Mouse (Mus musculus) urinary bladder, adult 2 months (tissue): ENCODE data around the gene Ppp1r35. TPM values are rescaled to one million over a fixed set of nuclear protein-coding genes. Genes with fewer than 3 reads are reported as not detected.
"Not testable (repeated sequence)": the region's sequence is repeated elsewhere in the genome, so short reads cannot be mapped to it uniquely, and the experiment has no call there.

Source experiments
- DNase-seq: peaks from one replicate; pipeline ENCODE4 v3.0.0; 2022; ENCODE audit warnings: low spot score
- polyA plus RNA-seq: library from polyadenylated mRNA; depleted of rRNA; stranded (reverse); fragments of >200 nt; gene quantifications from 2 replicates; pipeline ENCODE4 v1.2.3, GENCODE M21; 2012; rRNA removed

Ppp1r35 gene
- polyA plus RNA-seq = 20.1 and 26.6 TPM in 2 replicates

DNA sequence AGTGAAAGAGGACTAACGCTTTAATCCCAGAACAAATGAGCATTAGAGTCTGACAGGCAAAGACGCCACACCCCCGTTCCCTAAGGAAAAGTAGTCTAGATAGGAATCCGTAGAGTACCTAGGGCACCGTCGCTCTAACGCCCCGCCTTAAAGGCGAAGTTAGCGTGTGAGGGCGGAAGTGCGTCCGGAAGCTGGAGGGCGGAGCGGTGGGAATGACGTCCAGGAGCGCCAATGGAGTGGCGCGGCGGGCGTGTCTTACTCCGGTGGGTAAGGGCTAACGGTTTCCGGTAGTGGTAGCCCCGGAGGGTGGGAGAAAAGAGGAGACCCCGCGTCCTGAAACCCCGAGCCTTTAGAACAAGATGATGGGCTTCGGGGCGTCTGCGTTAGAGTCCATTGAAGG is at the start of gene Ppp1r35:
TSS of gene Ppp1r35 (plus strand) at position 215 of the 400 bp plus-strand sequence.
- peak; percentile 85 for DNase-seq

- no peak for DNase-seq
These were observed 44.9 kb upstream of the Ppp1r35 start for GRCm38 (mm10) chr5:137733638-137734288.

- no peak for DNase-seq
These were observed 44.2 kb upstream of the Ppp1r35 start for GRCm38 (mm10) chr5:137734289-137735061.

GRCm38 (mm10) chr5:137737400-137737940 is 41.2 kb upstream of the Ppp1r35 start:
- DNase-seq = no peak

DNA sequence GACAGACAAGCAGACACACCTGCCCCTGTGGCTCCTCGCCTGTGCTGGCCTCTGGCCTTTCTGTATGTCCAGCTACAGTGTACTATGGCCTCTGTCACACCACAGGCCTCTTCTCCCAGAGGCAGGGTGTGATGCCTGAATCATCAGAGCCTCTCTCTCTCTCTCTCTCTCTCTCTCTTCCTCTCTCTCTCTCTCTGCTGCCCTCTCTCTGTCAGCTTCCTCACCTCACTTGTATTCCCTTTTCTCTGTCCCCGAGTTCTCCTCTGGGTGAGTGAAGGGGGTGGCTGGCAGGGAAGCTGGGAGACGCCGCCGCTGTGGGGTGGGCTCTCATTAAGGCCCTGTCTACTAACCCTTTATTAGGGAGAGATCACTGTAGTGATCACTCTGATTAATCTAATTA is 40.1 kb upstream of the Ppp1r35 start:
- no peak for DNase-seq

DNA sequence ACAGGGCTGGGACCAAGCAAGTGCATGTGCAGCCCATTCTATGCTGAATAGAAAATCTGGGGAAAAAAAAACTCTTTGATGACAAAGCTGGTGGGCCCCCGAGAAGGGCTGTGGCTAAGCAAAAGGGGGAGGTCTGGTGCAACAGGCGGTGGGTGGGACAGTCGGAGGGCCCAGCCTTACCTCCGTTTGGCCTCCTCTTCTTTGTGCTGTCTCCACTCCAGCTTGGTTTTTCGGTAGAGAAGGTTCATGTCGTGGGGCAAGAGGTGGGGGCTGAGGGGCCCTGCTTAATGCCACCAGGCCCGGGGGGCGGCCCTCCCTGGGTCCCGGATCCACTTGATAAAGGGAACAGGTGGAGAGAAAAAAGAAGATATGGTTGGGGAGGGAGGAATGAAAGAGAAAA is 39.2 kb upstream of the Ppp1r35 start:
- DNase-seq = no peak

DNA sequence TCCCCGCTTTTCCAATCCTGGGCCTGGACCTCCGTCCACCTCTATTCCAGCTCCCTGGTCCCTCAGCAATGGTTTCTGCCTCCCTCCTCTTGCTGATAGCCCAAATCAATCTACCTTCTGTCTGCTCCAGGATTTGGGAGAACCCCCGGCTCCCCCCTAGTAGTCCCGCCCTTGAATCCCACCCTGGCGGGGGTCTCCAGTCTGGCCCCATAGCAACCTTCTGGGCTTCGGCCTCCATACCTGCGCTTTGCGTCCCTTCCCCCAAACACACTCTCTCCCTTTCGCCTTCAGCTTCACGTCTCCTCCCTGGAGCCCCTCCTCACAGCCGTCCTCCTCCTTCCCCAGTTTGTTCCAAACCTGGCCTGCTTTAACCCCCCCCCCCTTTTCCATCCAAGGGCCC is 38.1 kb upstream of the Ppp1r35 start:
- DNase-seq = no peak

DNA sequence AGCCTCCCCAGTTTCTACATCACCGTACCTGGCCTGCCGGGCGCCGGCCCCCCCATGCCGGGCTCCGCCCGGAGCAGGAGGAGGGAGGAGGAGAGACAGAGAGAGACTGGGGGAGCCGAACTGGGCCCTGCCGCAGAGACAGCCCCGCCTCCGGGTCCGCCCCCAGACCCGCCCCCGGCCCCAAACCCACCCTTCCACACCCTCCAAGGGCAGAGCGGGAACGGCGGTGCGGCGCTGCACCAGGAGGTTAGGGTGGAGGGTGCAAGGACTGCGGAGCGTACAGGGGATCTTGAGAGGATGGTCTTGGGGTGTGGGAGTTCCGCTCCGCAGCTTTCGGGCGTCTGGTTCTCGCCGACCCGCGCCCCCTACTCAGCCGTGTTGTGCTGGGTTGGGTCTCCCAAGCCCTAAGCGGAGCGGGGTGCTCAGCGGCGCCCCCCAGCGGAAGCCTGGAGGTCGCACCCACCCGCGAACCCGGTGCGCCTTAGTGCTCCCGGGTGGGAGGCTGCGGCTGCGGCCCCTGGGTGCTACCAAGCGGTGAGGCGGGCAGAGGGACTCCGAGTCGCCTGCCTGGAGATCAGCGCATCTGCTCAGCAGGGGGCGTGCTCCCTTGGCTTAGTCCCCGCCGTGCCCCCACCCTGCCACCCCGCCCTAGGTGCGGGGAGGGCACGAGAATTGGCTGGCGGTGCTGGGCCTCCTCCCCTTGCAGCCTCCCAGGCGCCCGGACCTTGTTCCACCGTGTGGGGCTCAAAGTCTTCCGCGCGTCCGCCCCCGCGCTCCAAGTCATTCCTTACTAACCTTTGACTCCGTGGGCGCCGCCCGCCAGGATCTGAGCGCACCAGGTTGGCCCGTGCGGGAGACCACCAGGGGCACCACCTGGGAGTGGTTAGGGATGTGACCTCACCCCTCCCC is 37.4 kb upstream of the Ppp1r35 start, which contains the start of gene Nyap1:
TSS of gene Nyap1 (minus strand) at position 585 of the 909 bp plus-strand sequence.
- DNase-seq = peak; percentile 79

- no peak for DNase-seq
These were observed 36.6 kb upstream of the Ppp1r35 start for GRCm38 (mm10) chr5:137742048-137742447.

GRCm38 (mm10) chr5:137742836-137743235 is 35.8 kb upstream of the Ppp1r35 start:
- no peak for DNase-seq

GRCm38 (mm10) chr5:137744197-137744596 is 34.5 kb upstream of the Ppp1r35 start:
- no peak for DNase-seq

GRCm38 (mm10) chr5:137745214-137746171 is 33.2 kb upstream of the Ppp1r35 start, which contains the start of gene Tsc22d4:
TSS of gene Tsc22d4 (plus strand) at chr5:137745730.
- peak; percentile 96 for DNase-seq

GRCm38 (mm10) chr5:137746282-137746850 is 32.3 kb upstream of the Ppp1r35 start:
- peak; percentile 60 for DNase-seq

GRCm38 (mm10) chr5:137746851-137747325 is 31.8 kb upstream of the Ppp1r35 start:
- no peak for DNase-seq

DNA sequence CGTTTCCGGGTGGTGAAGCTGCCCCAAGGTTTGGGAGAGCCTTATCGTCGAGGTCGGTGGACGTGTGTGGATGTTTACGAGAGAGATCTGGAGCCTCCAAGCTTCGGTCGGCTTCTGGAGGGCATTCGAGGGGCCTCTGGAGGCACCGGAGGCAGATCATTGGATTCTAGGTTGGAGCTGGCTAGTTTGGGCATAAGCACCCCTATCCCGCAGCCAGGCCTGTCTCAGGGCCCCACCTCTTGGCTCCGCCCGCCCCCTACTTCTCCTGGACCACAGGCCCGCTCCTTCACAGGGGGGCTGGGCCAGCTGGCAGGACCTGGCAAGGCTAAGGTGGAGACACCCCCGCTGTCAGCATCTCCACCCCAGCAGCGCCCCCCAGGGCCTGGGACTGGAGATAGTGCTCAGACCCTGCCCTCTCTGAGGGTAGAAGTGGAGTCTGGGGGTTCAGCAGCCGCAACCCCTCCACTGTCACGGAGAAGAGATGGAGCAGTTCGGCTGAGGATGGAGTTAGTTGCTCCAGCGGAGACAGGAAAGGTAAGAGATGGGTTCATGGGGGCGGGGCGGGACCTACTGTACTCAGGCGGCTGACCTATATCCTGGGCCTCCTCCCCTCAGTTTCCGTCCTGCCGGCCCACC is 31.2 kb upstream of the Ppp1r35 start:
- DNase-seq = peak; percentile 56

DNA sequence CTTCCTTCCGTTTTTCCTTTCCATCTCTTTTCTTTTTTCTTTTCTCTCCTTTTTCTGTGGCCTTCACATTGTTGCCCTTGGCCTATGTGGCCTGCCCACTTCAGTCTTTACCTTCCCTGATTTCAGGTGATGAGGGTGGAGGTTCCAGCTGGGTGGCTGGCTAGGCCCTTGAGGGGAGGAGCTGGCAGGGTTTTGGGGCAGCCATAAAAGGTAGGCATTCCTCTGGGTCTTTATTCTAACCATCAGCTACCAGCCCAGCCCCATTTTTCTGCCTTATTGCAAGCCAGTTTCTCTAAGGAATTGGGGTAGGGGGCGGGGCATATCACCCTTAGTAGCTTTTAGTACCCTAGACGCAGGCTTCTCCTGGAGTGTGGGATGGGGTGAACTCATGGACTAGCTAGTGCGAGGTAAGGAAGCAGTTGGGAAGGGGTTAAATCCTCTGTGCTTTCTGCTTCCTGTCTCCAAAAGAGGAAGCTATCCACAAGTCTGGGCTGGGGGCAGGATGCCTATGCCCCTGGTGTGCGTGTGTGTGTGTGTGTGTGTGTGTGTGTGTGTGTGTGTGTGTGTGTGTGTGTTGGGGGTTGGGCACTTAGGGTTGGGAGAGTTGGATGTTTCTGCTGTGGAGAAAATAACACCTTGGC is 30.4 kb upstream of the Ppp1r35 start:
- no peak for DNase-seq

DNA sequence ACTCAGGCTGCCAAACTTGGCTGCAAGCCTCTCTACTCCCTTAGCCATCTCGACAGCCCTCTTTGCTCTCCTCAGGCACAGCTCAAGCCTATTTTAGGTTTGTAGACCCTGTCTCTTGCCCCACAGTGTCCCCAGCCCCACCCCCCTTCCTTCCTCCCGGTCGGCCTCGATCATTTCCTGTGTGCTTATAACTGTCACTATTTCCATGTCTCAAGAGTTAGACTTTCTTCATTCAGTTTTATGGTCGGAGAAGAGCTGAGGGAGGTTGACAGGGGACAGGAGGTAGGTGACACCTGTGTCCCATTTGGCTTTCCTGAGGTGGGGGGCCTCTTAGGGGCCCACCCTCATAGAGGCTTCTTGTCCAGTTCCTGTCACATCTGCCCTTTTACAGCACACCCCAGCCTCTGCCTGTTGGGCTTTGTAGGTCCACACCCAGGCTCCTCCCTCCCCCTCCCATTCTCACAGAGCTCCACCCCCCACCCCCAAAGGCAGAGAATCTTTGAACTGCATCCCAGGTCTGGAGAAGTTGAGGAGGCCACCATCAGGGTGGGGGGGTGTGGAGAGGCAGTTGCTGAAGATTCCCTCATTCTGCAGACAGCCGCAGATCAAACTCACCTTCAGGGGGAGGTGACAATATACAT is 29.3 kb upstream of the Ppp1r35 start:
- no peak for DNase-seq

DNA sequence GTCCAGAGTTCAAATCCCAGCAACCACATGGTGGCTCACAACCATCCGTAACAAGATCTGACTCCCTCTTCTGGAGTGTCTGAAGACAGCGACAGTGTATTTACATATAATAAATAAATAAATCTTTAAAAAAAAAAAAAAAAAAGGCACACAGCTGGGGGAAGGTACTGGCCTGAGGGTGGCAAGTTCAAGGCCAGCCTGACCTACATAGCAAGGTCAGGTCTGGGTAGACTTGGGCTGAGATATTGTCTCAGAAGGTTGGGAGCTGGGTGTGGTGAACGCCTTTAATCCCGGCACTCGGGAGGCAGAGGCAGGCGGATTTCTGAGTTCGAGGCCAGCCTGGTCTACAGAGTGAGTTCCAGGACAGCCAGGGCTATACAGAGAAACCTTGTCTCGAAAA is 28.4 kb upstream of the Ppp1r35 start:
- DNase-seq = not testable (repeated sequence)
